Mouse (Mus musculus) CH12.LX (cell line): ENCODE measurements around the gene Necap2.

ENCODE experiments used
- CTCF ChIP-seq, 2 experiments: IDR thresholded peaks in 1 of 2; conservative IDR thresholded peaks in 1 of 2; 2 replicates each; pipeline ENCODE4 v1.5.1; 2011 to 2012; ENCODE audit warnings: low read depth in 2 of 2, low read length in 2 of 2, improper control_type of control experiment in 1 of 2, inconsistent platforms in 1 of 2, mild to moderate bottlenecking in 1 of 2, moderate library complexity in 1 of 2
- MAZ ChIP-seq: IDR thresholded peaks from 2 replicates; pipeline ENCODE4 v1.6.1; 2012; ENCODE audit warnings: low read depth, mild to moderate bottlenecking, inconsistent platforms, low read length, improper control_type of control experiment, moderate library complexity
- NELFE ChIP-seq: IDR thresholded peaks from 2 replicates; pipeline ENCODE4 v1.6.1; 2011; ENCODE audit warnings: low read depth, low read length, improper control_type of control experiment
- NRF1 ChIP-seq: IDR thresholded peaks from 2 replicates; pipeline ENCODE4 v1.6.1; 2014; ENCODE audit warnings: low read depth, mild to moderate bottlenecking, inconsistent platforms, low read length, improper control_type of control experiment, moderate library complexity
- POLR2A ChIP-seq: IDR thresholded peaks from 2 replicates; pipeline ENCODE4 v1.6.1; 2011; ENCODE audit warnings: low read depth, mild to moderate bottlenecking, improper control_type of control experiment, low read length
- POLR2AphosphoS2 ChIP-seq: IDR thresholded peaks from 2 replicates; pipeline ENCODE4 v1.6.1; 2011; ENCODE audit warnings: low read depth, low read length, improper control_type of control experiment
- RAD21 ChIP-seq: IDR thresholded peaks from 2 replicates; pipeline ENCODE4 v1.6.1; 2011; ENCODE audit warnings: low read depth, mild to moderate bottlenecking, low read length, improper control_type of control experiment, moderate library complexity
- SIN3A ChIP-seq: IDR thresholded peaks from 2 replicates; pipeline ENCODE4 v1.6.1; 2012; ENCODE audit warnings: low read length, improper control_type of control experiment, inconsistent platforms
- USF1 ChIP-seq: IDR thresholded peaks from 2 replicates; pipeline ENCODE4 v1.6.1; 2014; ENCODE audit warnings: low read depth, mild to moderate bottlenecking, inconsistent platforms, low read length, improper control_type of control experiment
- USF2 ChIP-seq: conservative IDR thresholded peaks from 2 replicates; pipeline ENCODE4 v1.6.1; 2011; ENCODE audit warnings: low read depth, low read length, improper control_type of control experiment
- ZC3H11A ChIP-seq: IDR thresholded peaks from 2 replicates; pipeline ENCODE4 v1.6.1; 2012; ENCODE audit warnings: low read depth, mild to moderate bottlenecking, inconsistent platforms, low read length, improper control_type of control experiment

DNA sequence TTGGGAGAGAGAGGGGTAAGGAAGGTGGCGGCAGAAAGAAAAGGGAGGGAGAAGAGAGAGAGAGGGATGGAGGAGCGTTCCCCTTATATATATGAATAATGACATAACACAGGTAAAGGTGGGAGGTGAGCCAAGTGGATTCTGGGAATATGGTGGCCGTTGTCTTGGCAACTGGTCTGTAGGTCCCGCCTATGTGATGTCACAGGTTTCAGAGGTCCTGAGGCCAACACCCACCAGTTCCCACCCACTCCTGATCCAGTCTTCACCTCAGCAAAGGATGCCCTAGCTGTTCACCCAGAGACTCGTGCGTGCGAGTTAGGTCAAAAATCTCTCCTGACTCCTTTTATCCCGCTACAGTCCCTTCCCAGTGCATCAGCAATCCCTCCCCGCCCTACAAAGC lies 23.1 kb upstream of the Necap2 start:
- TF ChIP-seq USF1 (no peak), MAZ (no peak), SIN3A (no peak), POLR2AphosphoS2 (no peak), ZC3H11A (no peak), RAD21 (no peak), USF2 (no peak), POLR2A (no peak), CTCF (conservative IDR thresholded peaks at IDR 0.05 in 1 of 2, IDR thresholded peaks at IDR 0.05 in 1 of 2; ENCODE audit: low read depth in 2 of 2, low read length in 2 of 2) (no peak), NRF1 (no peak), NELFE (no peak)
